Mouse (Mus musculus): ENCODE data around the gene Znhit2.

DNA sequence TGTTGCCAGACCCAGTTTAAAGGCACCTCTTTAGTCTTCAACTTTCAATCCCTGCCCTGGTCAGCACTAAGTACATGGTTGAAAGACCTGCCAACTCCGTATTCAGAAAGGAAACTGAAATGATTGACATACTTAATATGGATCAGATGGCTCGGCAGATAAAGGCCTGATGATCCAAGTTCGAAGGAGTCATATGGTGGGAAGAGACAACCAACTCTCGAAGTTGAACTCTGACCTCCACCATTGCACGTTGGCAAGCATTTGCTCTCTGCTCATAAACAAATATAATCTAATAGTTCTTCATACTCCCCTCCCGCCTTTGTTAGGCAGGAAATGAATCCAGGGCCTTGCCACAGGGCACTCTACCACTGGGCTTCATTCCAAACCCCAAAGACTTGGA lies 32.0 kb upstream of the Znhit2 start:
- TF ChIP-seq CTCF (IDR thresholded peaks at IDR 0.05) (no peak), POLR2A (IDR thresholded peaks at IDR 0.05; ENCODE audit: insufficient read depth, low read depth, low read length) (no peak)

Measured in heart, adult 2 months (tissue).